Mouse (Mus musculus) inflammation-experienced regulatory T-cells (primary cell): ENCODE measurements around the gene Prkrip1. TPM values are rescaled to one million over a fixed set of nuclear protein-coding genes. Genes with fewer than 3 reads are reported as not detected.

Experiments
- polyA plus RNA-seq, 2 experiments: library from polyadenylated mRNA; unstranded; fragments of 100-300 nt; shearing (Covaris generic); gene quantifications; one replicate each; pipeline ENCODE4 v1.2.1; 2017

Gene Prkrip1
- 10 to 100 TPM; 41.4 to 54.0 TPM for polyA plus RNA-seq

GRCm38 (mm10) chr5:136198474-136199391, at the start of gene Prkrip1:
Prkrip1 (minus strand) TSS chr5:136198963.

GRCm38 (mm10) chr5:136246452-136246838, 47.7 kb upstream of the Prkrip1 start, which contains the start of gene Sh2b2:
Sh2b2 (minus strand) TSS chr5:136246556.

GRCm38 (mm10) chr5:136170512-136171362, 28.0 kb downstream of the Prkrip1 start, which contains the start of gene Orai2:
Orai2 (minus strand) TSS chr5:136170713.

GRCm38 (mm10) chr5:136135571-136136291, 63.0 kb downstream of the Prkrip1 start, which contains the start of the genes Lrwd1 and Alkbh4:
Lrwd1 (minus strand) TSS chr5:136136074.
Alkbh4 (plus strand) TSS chr5:136136146.

Other genes with a start within 250 kb of the Prkrip1 start
- gene Ssc4d, start 224.4 kb downstream of the Prkrip1 start, polyA plus RNA-seq = 1 to 10 TPM in 1 of 2 experiments, under 1 TPM in 1; 0.76 to 3.0 TPM
- gene Zp3, start 218.9 kb downstream of the Prkrip1 start, polyA plus RNA-seq = 1 to 10 TPM in 1 of 2 experiments, under 1 TPM in 1; 0.16 to 1.3 TPM
- gene Dtx2, start 204.2 kb downstream of the Prkrip1 start, polyA plus RNA-seq = 10 to 100 TPM; 18.7 to 19.3 TPM
- under 1 TPM; 0.05 to 0.62 TPM for gene Upk3b, start 160.5 kb downstream of the Prkrip1 start, polyA plus RNA-seq
- gene Upk3bl, start 144.5 kb downstream of the Prkrip1 start, polyA plus RNA-seq = not detected
- gene Rasa4, start 115.0 kb downstream of the Prkrip1 start, polyA plus RNA-seq = 1 to 10 TPM; 2.1 to 6.5 TPM
- 100 to 1,000 TPM; 147 to 148 TPM for gene Polr2j, start 82.3 kb downstream of the Prkrip1 start, polyA plus RNA-seq
- gene Lrwd1, start 62.9 kb downstream of the Prkrip1 start, polyA plus RNA-seq = 10 to 100 TPM; 44.4 to 47.7 TPM
- 10 to 100 TPM; 55.0 to 82.9 TPM for gene Alkbh4, start 62.8 kb downstream of the Prkrip1 start, polyA plus RNA-seq
- gene Orai2, start 28.2 kb downstream of the Prkrip1 start, polyA plus RNA-seq = 100 to 1,000 TPM in 1 of 2 experiments, 10 to 100 TPM in 1; 68.7 to 135 TPM
- under 1 TPM; 0.29 to 0.71 TPM for gene Sh2b2, start 47.6 kb upstream of the Prkrip1 start, polyA plus RNA-seq